Mouse (Mus musculus) lung, adult 2 months (tissue): ENCODE data around the gene Defb28.

ENCODE experiments used
- CTCF ChIP-seq: fragments of 200-500 bp; IDR thresholded peaks from 2 replicates; pipeline ENCODE4 v1.5.1; 2011; ENCODE audit warnings: mild to moderate bottlenecking, low read length, control low read depth; ENCODE audit not compliant: insufficient read depth
- POLR2A ChIP-seq: fragments of 200-500 bp; IDR thresholded peaks from 2 replicates; pipeline ENCODE4 v1.6.1; 2011; ENCODE audit warnings: low read depth, mild to moderate bottlenecking, control low read depth, low read length, borderline replicate concordance; ENCODE audit errors: extremely low read depth

DNA sequence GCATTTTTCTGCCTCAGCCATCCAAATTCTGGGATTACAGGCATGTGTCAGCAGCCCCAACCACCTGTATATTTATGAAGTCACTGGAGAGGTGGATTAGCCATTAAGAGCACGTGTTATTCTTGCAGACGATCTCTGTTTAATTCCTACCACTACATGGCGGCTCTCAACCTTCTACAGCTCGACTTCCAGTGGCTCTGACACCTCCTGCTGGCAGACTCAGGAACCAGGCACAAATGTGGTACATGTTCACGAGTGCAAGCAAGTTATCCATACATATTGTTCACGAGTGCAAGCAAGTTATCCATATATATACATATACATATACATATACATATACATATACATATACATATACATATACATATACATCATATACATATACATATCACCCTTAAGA lies 24.9 kb upstream of the Defb28 start:
- TF ChIP-seq POLR2A, result no peak
- TF ChIP-seq CTCF, result peak; percentile 23; the same call in 1 of the 2 replicates
